Mouse (Mus musculus) embryonic facial prominence, embryonic 14.5 days (tissue): Measurements from ENCODE around the gene Stac2. TPM values are rescaled to one million over a fixed set of nuclear protein-coding genes. Genes with fewer than 3 reads are reported as not detected.
A peak's percentile ranks its signal among the peaks of the same experiment; 100 is the strongest.

Experiments
- ATAC-seq: fragments of 200-750 bp; cut with Nextera tagmentation; 2 replicates; pipeline ENCODE4 v1.8.0; 2017; ENCODE audit warnings: low read depth, moderate number of reproducible peaks, moderate TSS enrichment
- DNase-seq: peaks from one replicate; pipeline ENCODE4 v3.0.0-alpha.2; 2015; ENCODE audit warnings: low spot score
- H3K27ac ChIP-seq: fragments of 300-500 bp; sonication (generic); replicated peaks from 2 replicates; pipeline ENCODE4 v1.5.1; 2014; ENCODE audit warnings: low read depth, mild to moderate bottlenecking, low read length, moderate library complexity
- H3K27me3 ChIP-seq: fragments of 300-500 bp; sonication (generic); replicated peaks from 2 replicates; pipeline ENCODE4 v1.6.1; 2014; ENCODE audit warnings: low read length; ENCODE audit not compliant: control insufficient read depth, insufficient read depth
- H3K36me3 ChIP-seq: fragments of 300-500 bp; sonication (generic); 2 replicates; pipeline ENCODE4 v1.6.1; 2014; ENCODE audit warnings: low read length, mixed read lengths; ENCODE audit not compliant: control insufficient read depth, insufficient read depth
- H3K4me1 ChIP-seq: fragments of 300-500 bp; sonication (generic); 2 replicates; pipeline ENCODE4 v1.6.1; 2014; ENCODE audit warnings: antibody characterized with exemption, low read length; ENCODE audit not compliant: control insufficient read depth, insufficient read depth
- H3K4me2 ChIP-seq: fragments of 300-500 bp; sonication (generic); 2 replicates; pipeline ENCODE4 v1.6.1; 2014; ENCODE audit warnings: low read depth, mild to moderate bottlenecking, low read length, moderate library complexity, mixed read lengths
- H3K4me3 ChIP-seq: fragments of 300-500 bp; sonication (generic); 2 replicates; pipeline ENCODE4 v1.5.1; 2014; ENCODE audit warnings: low read depth, mild to moderate bottlenecking, low read length
- H3K9ac ChIP-seq: fragments of 300-500 bp; sonication (generic); 2 replicates; pipeline ENCODE4 v1.6.1; 2014; ENCODE audit warnings: low read depth, mild to moderate bottlenecking, low read length, moderate library complexity, mixed read lengths
- H3K9me3 ChIP-seq: fragments of 300-500 bp; sonication (generic); 2 replicates; pipeline ENCODE4 v1.6.1; 2016; ENCODE audit warnings: low read length; ENCODE audit not compliant: control insufficient read depth
- WGBS: fragments of 180-500 bp; shearing (Covaris S2); extraction: QIAGEN DNeasy Blood & Tissue Kit; methylation state at CpG from one replicate; pipeline ENCODE4 v1.1.7; 2014; 5-methylcytosine and 5-hydroxymethylcytosine counted together
- polyA plus RNA-seq: library from polyadenylated mRNA; unstranded; fragments of >200 nt; fragmentation: Nextera tagmentation; extraction: Ambion mirVana; gene quantifications from 2 replicates; pipeline ENCODE4 v1.2.1, GENCODE M21; 2014

The Stac2 gene
- polyA plus RNA-seq, 1 experiment from 2014 or later, result 0.54 TPM

- Histone ChIP-seq H3K27me3 (no peaks in the 10 kb centered on the region), H3K9ac (peak overlapping the region; percentile 81), H3K4me2 (peak overlapping the region; percentile 88), H3K36me3 (peaks cover 11% of the 10 kb centered on the region), H3K27ac (peak overlapping the region; percentile 87), H3K4me1 (peaks cover 34% of the 10 kb centered on the region), H3K4me3 (peak overlapping the region; percentile 72), H3K9me3 (no peaks in the 10 kb centered on the region)
- WGBS, result 1% methylated on average over 14 of the region's 23 CpGs
- no peak; the same call in 1 of the 2 replicates for ATAC-seq
- no peak for DNase-seq
Measured at GRCm38 (mm10) chr11:98022253-98022554, 31.1 kb downstream of the Stac2 start.

- Histone ChIP-seq H3K27ac (peak overlapping the region; percentile 87), H3K9ac (peak overlapping the region; percentile 81), H3K27me3 (no peaks in the 10 kb centered on the region), H3K4me3 (peak overlapping the region; percentile 72), H3K4me1 (peaks cover 34% of the 10 kb centered on the region), H3K36me3 (peaks cover 16% of the 10 kb centered on the region), H3K4me2 (peak overlapping the region; percentile 88), H3K9me3 (no peaks in the 10 kb centered on the region)
- WGBS, result 5% methylated on average over 28 of the region's 34 CpGs
- DNase-seq, result peak; percentile 78
- peak; percentile 12; the same call in 1 of the 2 replicates for ATAC-seq
Measured at GRCm38 (mm10) chr11:98021565-98022252, 31.6 kb downstream of the Stac2 start.

GRCm38 (mm10) chr11:98021118-98021517 lies 32.1 kb downstream of the Stac2 start:
- Histone ChIP-seq H3K9ac (peak overlapping the region; percentile 81; the same call in 1 of the 2 replicates), H3K4me2 (peak overlapping the region; percentile 88), H3K27ac (peak overlapping the region; percentile 87), H3K4me3 (peak overlapping the region; percentile 72), H3K36me3 (peaks cover 22% of the 10 kb centered on the region), H3K4me1 (peaks cover 33% of the 10 kb centered on the region), H3K9me3 (no peaks in the 10 kb centered on the region), H3K27me3 (no peaks in the 10 kb centered on the region)
- DNase-seq (no peak), ATAC-seq (no peak)
- WGBS, result 51% methylated on average over 2 of the region's 2 CpGs

GRCm38 (mm10) chr11:98020710-98021109 lies 32.6 kb downstream of the Stac2 start:
- H3K4me3 ChIP-seq, result peak overlapping the region; percentile 72; the same call in 1 of the 2 replicates
- H3K9me3 ChIP-seq, result no peaks in the 10 kb centered on the region
- peaks cover 26% of the 10 kb centered on the region for H3K36me3 ChIP-seq
- H3K9ac ChIP-seq, result no peak overlapping the region
- H3K4me2 ChIP-seq, result peak overlapping the region; percentile 88
- no peaks in the 10 kb centered on the region for H3K27me3 ChIP-seq
- peaks cover 29% of the 10 kb centered on the region for H3K4me1 ChIP-seq
- ATAC-seq, result no peak
- 78% methylated on average over 1 of the region's 1 CpGs for WGBS
- DNase-seq, result no peak
- peak overlapping the region; percentile 87 for H3K27ac ChIP-seq

GRCm38 (mm10) chr11:98019883-98020610 lies 33.2 kb downstream of the Stac2 start:
- DNase-seq (no peak), ATAC-seq (no peak)
- WGBS, result 32% methylated on average over 8 of the region's 8 CpGs
- no peaks in the 10 kb centered on the region for H3K9me3 ChIP-seq
- H3K9ac ChIP-seq, result no peak overlapping the region
- no peak overlapping the region for H3K4me3 ChIP-seq
- H3K27ac ChIP-seq, result 0 out of 2 replicates have a peak overlapping the region, but pooled peaks have one; percentile 6
- H3K36me3 ChIP-seq, result peaks cover 32% of the 10 kb centered on the region
- no peaks in the 10 kb centered on the region for H3K27me3 ChIP-seq
- peaks cover 28% of the 10 kb centered on the region for H3K4me1 ChIP-seq
- peak overlapping the region; percentile 88 for H3K4me2 ChIP-seq

GRCm38 (mm10) chr11:98018858-98019641 lies 34.2 kb downstream of the Stac2 start:
- peaks cover 42% of the 10 kb centered on the region for H3K36me3 ChIP-seq
- 45% methylated on average over 10 of the region's 10 CpGs for WGBS
- H3K9ac ChIP-seq, result no peak overlapping the region
- H3K9me3 ChIP-seq, result no peaks in the 10 kb centered on the region
- no peak overlapping the region for H3K4me3 ChIP-seq
- ATAC-seq (no peak), DNase-seq (no peak)
- no peak overlapping the region for H3K4me2 ChIP-seq
- H3K27me3 ChIP-seq, result no peaks in the 10 kb centered on the region
- no peak overlapping the region for H3K27ac ChIP-seq
- peaks cover 28% of the 10 kb centered on the region for H3K4me1 ChIP-seq

GRCm38 (mm10) chr11:98018222-98018621 lies 35.0 kb downstream of the Stac2 start:
- DNase-seq (no peak), ATAC-seq (no peak)
- H3K9me3 ChIP-seq, result no peaks in the 10 kb centered on the region
- no peak overlapping the region for H3K27ac ChIP-seq
- H3K4me2 ChIP-seq, result no peak overlapping the region
- H3K9ac ChIP-seq, result no peak overlapping the region
- H3K4me3 ChIP-seq, result no peak overlapping the region
- H3K36me3 ChIP-seq, result peaks cover 49% of the 10 kb centered on the region
- peaks cover 25% of the 10 kb centered on the region for H3K4me1 ChIP-seq
- no peaks in the 10 kb centered on the region for H3K27me3 ChIP-seq
- WGBS, result 54% methylated on average over 4 of the region's 6 CpGs

- no peak overlapping the region for H3K27ac ChIP-seq
- peaks cover 52% of the 10 kb centered on the region for H3K36me3 ChIP-seq
- no peak for ATAC-seq
- H3K9me3 ChIP-seq, result no peaks in the 10 kb centered on the region
- 67% methylated on average over 4 of the region's 4 CpGs for WGBS
- H3K4me2 ChIP-seq, result no peak overlapping the region
- DNase-seq, result no peak
- no peak overlapping the region for H3K4me3 ChIP-seq
- no peaks in the 10 kb centered on the region for H3K27me3 ChIP-seq
- peaks cover 22% of the 10 kb centered on the region for H3K4me1 ChIP-seq
- H3K9ac ChIP-seq, result no peak overlapping the region
Measured at GRCm38 (mm10) chr11:98016824-98017223, 36.4 kb downstream of the Stac2 start.
